Mouse (Mus musculus): ENCODE data around the gene Nkap. TPM values are rescaled to one million over a fixed set of nuclear protein-coding genes. Genes with fewer than 3 reads are reported as not detected.
"Not testable (repeated sequence)": the region's sequence is repeated elsewhere in the genome, so short reads cannot be mapped to it uniquely, and the experiment has no call there.

Gene Nkap
- polyA plus RNA-seq, 1 experiment from 2014 or later: 16.5 TPM

DNA sequence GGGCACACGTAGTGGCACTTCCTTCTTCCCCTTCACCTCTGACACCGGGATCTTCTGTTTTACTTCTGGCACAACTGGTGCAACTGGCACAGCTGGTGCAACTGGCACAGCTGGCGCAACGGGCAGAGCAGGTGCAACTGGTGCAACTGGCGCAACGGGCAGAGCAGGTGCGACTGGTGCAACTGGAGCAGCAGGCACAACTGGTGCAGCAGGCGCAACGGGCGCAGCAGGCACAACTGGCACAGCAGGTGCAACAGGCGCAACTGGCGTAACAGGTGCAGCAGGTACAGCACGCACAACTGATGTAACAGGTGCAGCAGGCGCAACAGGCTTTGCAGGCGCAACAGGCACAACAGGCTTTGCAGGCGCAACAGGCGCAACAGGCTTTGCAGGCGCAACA, 36.5 kb downstream of the Nkap start:
- Histone ChIP-seq H3K27me3 (no peaks in the 10 kb centered on the region), H3K27ac (replicated peaks) (no peak overlapping the region), H3K4me1 (no peaks in the 10 kb centered on the region), H3K4me3 (replicated peaks) (no peak overlapping the region), H3K36me3 (no peaks in the 10 kb centered on the region), H3K9ac (no peak overlapping the region), H3K4me2 (replicated peaks) (no peak overlapping the region), H3K9me3 (replicated peaks) (no peaks in the 10 kb centered on the region)
- ATAC-seq (ENCODE audit: insufficient number of reproducible peaks, low FRiP score, low TSS enrichment, low read depth): no peak
- 78% methylated on average over 18 of the region's 18 CpGs for WGBS

DNA sequence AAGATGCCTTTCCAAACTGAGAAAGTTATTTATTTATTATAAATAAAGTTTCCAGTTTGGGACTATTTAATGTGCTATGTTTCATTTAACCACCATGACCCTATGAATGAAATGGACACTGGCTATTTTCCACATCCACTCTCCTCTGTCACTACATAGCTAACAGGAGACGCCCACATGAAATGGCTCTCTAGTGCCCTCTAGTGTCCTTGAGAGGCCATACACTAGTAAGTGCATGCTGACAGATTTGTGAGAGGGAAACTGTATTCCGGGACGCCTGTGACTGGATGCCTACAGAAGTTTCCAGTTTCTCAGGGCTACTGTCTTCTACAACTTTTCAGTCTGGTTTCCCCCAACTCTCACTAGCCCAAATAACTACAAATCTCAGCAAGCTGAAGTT, 40.5 kb downstream of the Nkap start:
- H3K4me2 ChIP-seq (replicated peaks): no peak overlapping the region
- no peak for ATAC-seq (ENCODE audit: insufficient number of reproducible peaks, low FRiP score, low TSS enrichment, low read depth)
- 20% methylated on average over 3 of the region's 3 CpGs for WGBS
- H3K36me3 ChIP-seq: no peaks in the 10 kb centered on the region
- no peaks in the 10 kb centered on the region for H3K4me1 ChIP-seq
- H3K4me3 ChIP-seq (replicated peaks): no peak overlapping the region
- H3K9ac ChIP-seq: no peak overlapping the region
- H3K27me3 ChIP-seq: no peaks in the 10 kb centered on the region
- no peak overlapping the region for H3K27ac ChIP-seq (replicated peaks)
- no peaks in the 10 kb centered on the region for H3K9me3 ChIP-seq (replicated peaks)

DNA sequence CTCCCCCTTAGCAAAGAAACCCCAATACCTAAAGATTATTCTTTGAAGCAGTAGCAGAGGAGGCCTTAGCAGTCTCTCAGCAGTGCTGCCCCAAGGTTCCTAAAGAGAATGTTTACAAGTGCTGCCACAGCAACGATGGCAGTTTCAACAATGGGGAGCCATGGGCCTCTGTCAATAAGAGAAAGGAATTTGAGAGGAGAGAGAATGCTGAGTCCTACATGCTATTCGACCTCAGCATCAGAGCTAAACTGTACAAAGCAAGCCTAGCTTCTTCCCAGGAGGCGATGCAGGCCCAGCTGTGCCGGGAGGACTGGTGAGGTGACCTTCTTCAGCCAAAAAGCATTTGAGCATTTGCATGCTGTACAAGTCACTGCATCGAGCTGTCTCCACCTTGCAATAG, 42.1 kb downstream of the Nkap start, which contains the start of gene Akap14:
Akap14 (minus strand) TSS at position 101 of the 400 bp plus-strand sequence.
- Histone ChIP-seq H3K27me3 (no peaks in the 10 kb centered on the region), H3K9me3 (replicated peaks) (no peaks in the 10 kb centered on the region), H3K4me3 (replicated peaks) (no peak within 1 kb of the TSS), H3K4me1 (no peaks in the 10 kb centered on the region), H3K9ac (no peak within 1 kb of the TSS), H3K27ac (replicated peaks) (no peak within 1 kb of the TSS), H3K36me3 (no peaks in the 10 kb centered on the region), H3K4me2 (replicated peaks) (no peak within 1 kb of the TSS)
- 41% methylated on average over 5 of the region's 5 CpGs for WGBS
- ATAC-seq (ENCODE audit: insufficient number of reproducible peaks, low FRiP score, low TSS enrichment, low read depth): no peak

DNA sequence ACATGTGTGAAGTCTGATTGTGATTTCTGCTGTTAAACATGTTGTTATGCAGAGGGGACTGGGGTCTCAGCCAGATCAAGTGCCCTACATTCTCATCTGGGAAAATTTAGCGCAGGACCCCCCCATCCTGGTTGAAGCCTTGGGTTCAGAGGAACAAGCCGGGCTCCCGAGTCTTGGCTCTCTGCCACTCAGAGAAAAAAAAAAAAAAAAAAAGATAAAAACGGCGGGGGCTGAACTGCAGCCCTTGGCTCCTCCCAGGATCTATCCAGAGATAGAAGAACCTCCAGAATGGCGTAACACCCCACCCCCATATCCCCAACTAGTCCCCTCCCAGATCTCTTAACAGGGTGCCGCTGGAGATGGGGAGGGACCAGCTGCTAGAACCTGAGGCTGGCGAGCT, 57.8 kb downstream of the Nkap start:
- H3K9me3 ChIP-seq (replicated peaks); H3K4me1 ChIP-seq; H3K36me3 ChIP-seq; H3K4me3 ChIP-seq (replicated peaks); H3K27ac ChIP-seq (replicated peaks); H3K27me3 ChIP-seq; H3K9ac ChIP-seq; H3K4me2 ChIP-seq (replicated peaks); ATAC-seq (ENCODE audit: insufficient number of reproducible peaks, low FRiP score, low TSS enrichment, low read depth): not testable (repeated sequence)
- WGBS: 61% methylated on average over 8 of the region's 8 CpGs

DNA sequence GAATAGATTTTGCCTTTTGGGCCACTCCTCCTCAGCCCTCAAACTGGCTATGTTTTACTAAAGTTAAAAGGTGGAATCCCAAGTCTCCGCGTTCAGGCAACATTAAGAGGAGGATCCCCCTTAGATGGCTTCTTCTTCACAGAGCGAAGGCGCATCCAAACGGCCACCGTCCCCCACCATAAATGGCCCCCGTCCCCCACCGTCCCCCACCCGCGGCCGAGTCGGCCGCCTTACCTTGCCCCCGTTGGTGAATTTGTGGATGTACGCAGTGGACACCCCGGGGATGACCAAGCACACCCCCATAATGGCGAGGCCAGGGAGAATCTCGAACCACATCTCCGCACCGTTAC, 64.1 kb downstream of the Nkap start:
- ATAC-seq (ENCODE audit: insufficient number of reproducible peaks, low FRiP score, low TSS enrichment, low read depth): no peak
- no peak overlapping the region for H3K27ac ChIP-seq (replicated peaks)

DNA sequence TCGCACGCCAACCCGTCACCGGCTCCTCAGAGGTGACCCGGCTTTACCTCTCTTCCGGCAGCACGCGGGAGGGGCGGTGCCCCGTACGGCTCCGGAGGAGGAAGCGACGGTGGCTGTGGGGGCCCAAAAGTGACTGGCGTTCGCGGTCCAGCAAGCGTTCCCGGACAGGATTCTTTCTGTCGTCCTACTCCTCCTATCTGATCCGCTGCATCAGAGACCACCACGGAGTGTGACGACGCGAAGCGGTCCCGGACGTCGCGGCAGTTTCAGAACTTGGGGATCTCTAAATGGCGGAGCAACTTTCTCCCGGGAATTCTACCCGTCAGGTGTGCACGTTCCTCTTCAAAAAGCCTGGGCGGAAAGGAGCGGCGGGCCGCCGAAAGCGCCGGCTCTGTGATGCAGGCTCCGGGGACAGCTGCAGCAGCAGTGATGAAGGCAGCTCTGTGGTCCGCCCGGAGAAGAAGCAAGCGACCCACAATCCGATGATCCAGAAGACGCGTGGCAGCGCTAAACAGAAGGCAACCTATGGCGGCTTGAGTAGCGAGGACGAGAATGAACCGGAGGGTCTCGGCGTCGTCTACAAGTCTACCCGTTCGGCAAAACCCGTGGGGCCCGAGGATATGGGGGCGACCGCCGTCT, 64.6 kb downstream of the Nkap start, which contains the start of the genes Ndufa1 and Rnf113a1:
Ndufa1 (minus strand) TSS at position 59 of the 639 bp plus-strand sequence.
Rnf113a1 (plus strand) TSS at position 141 of the 639 bp plus-strand sequence.
- WGBS: 19% methylated on average over 63 of the region's 63 CpGs
- H3K36me3 ChIP-seq: no peaks in the 10 kb centered on the region
- no peaks in the 10 kb centered on the region for H3K9me3 ChIP-seq (replicated peaks)
- H3K4me3 ChIP-seq (replicated peaks): peak within 1 kb of the TSS; percentile 53
- ATAC-seq (ENCODE audit: insufficient number of reproducible peaks, low FRiP score, low TSS enrichment, low read depth): peak; percentile 79
- H3K4me1 ChIP-seq: no peaks in the 10 kb centered on the region
- peak within 1 kb of the TSS; percentile 44 for H3K9ac ChIP-seq
- peak within 1 kb of the TSS; percentile 52 for H3K4me2 ChIP-seq (replicated peaks)
- H3K27me3 ChIP-seq: no peaks in the 10 kb centered on the region
- peak within 1 kb of the TSS; percentile 68 for H3K27ac ChIP-seq (replicated peaks)

More for the DNA sequence above, 64.1 kb downstream of the Nkap start:
- 0 out of 2 replicates have a peak overlapping the region, but pooled peaks have one; percentile 15 for H3K9ac ChIP-seq
- no peaks in the 10 kb centered on the region for H3K9me3 ChIP-seq (replicated peaks)
- WGBS: 16% methylated on average over 20 of the region's 20 CpGs
- H3K4me1 ChIP-seq: no peaks in the 10 kb centered on the region
- no peaks in the 10 kb centered on the region for H3K27me3 ChIP-seq
- peak overlapping the region; percentile 53 for H3K4me3 ChIP-seq (replicated peaks)
- no peaks in the 10 kb centered on the region for H3K36me3 ChIP-seq
- peak overlapping the region; percentile 52 for H3K4me2 ChIP-seq (replicated peaks)

DNA sequence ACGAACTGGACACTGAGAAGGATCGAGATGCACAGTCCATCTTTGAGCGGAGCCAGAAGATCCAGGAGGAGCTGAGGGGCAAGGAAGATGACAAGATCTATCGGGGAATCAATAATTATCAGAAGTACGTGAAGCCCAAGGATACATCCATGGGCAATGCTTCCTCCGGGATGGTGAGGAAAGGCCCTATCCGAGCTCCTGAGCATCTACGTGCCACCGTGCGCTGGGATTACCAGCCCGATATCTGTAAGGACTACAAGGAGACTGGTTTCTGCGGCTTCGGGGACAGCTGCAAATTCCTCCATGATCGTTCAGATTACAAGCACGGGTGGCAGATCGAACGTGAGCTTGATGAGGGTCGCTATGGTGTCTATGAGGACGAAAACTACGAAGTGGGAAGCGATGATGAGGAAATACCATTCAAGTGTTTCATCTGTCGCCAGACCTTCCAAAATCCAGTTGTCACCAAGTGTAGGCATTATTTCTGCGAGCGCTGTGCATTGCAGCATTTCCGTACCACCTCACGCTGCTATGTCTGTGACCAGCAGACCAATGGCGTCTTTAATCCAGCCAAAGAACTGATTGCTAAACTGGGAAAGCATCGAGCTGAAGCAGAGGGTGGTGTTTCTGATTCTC, 65.3 kb downstream of the Nkap start:
- peak overlapping the region; percentile 53 for H3K4me3 ChIP-seq (replicated peaks)
- WGBS: 30% methylated on average over 28 of the region's 28 CpGs
- H3K36me3 ChIP-seq: no peaks in the 10 kb centered on the region
- no peak for ATAC-seq (ENCODE audit: insufficient number of reproducible peaks, low FRiP score, low TSS enrichment, low read depth)
- H3K27ac ChIP-seq (replicated peaks): peak overlapping the region; percentile 68; the same call in 1 of the 2 replicates
- peak overlapping the region; percentile 44 for H3K9ac ChIP-seq
- H3K4me1 ChIP-seq: no peaks in the 10 kb centered on the region
- H3K4me2 ChIP-seq (replicated peaks): peak overlapping the region; percentile 52
- no peaks in the 10 kb centered on the region for H3K9me3 ChIP-seq (replicated peaks)
- H3K27me3 ChIP-seq: no peaks in the 10 kb centered on the region

DNA sequence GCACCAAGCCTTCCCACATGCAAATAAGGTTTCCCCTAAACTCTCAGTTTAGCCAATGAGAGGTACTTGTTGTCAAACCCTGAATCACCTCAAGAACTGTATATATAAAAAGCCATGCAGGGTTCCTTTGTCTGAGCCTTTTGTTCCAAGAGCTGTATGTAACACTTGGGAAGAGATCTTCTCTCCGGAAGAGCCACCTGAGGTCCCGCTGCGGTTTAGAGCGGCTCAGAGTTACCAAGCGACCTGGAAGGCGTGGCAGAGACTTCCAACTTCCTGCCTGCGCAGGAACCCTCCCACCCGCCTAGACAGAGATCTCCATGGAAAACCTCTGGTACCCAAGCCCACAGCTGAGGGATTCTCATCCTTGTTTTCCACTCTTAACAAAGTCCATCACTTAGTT, 72.1 kb downstream of the Nkap start:
- no peaks in the 10 kb centered on the region for H3K36me3 ChIP-seq
- H3K9me3 ChIP-seq (replicated peaks): no peaks in the 10 kb centered on the region
- H3K9ac ChIP-seq: no peak overlapping the region
- H3K27me3 ChIP-seq: no peaks in the 10 kb centered on the region
- no peak overlapping the region for H3K4me3 ChIP-seq (replicated peaks)
- no peaks in the 10 kb centered on the region for H3K4me1 ChIP-seq
- WGBS: 55% methylated on average over 8 of the region's 8 CpGs
- ATAC-seq (ENCODE audit: insufficient number of reproducible peaks, low FRiP score, low TSS enrichment, low read depth): no peak
- H3K27ac ChIP-seq (replicated peaks): no peak overlapping the region
- no peak overlapping the region for H3K4me2 ChIP-seq (replicated peaks)

Other genes starting within 250 kb of the Nkap start
- 1.3 and 2.1 TPM in 2 replicates for gene Nkrf, start 223.9 kb upstream of the Nkap start, polyA plus RNA-seq (2015; fragmentation: Nextera tagmentation; extraction: Ambion mirVana)
- gene Sept6, start 135.0 kb upstream of the Nkap start, polyA plus RNA-seq (2015; fragmentation: Nextera tagmentation; extraction: Ambion mirVana): 24.0 and 24.4 TPM in 2 replicates
- not detected in 2 replicates for gene Sowahd, start 78.0 kb upstream of the Nkap start, polyA plus RNA-seq (2015; fragmentation: Nextera tagmentation; extraction: Ambion mirVana)
- gene Rpl39, start 41.4 kb upstream of the Nkap start, polyA plus RNA-seq (2015; fragmentation: Nextera tagmentation; extraction: Ambion mirVana): 534 and 566 TPM in 2 replicates
- gene Upf3b, start 16.5 kb upstream of the Nkap start, polyA plus RNA-seq (2015; fragmentation: Nextera tagmentation; extraction: Ambion mirVana): 16.6 and 17.6 TPM in 2 replicates
- 1.2 and 1.4 TPM in 2 replicates for gene Akap14, start 42.0 kb downstream of the Nkap start, polyA plus RNA-seq (2015; fragmentation: Nextera tagmentation; extraction: Ambion mirVana)
- 448 and 463 TPM in 2 replicates for gene Ndufa1, start 64.4 kb downstream of the Nkap start, polyA plus RNA-seq (2015; fragmentation: Nextera tagmentation; extraction: Ambion mirVana)
- gene Rnf113a1, start 64.5 kb downstream of the Nkap start, polyA plus RNA-seq (2015; fragmentation: Nextera tagmentation; extraction: Ambion mirVana): 12.6 and 13.4 TPM in 2 replicates
- not detected in 2 replicates for gene Gm9, start 84.2 kb downstream of the Nkap start, polyA plus RNA-seq (2015; fragmentation: Nextera tagmentation; extraction: Ambion mirVana)
- gene Rhox1, start 95.5 kb downstream of the Nkap start, polyA plus RNA-seq (2015; fragmentation: Nextera tagmentation; extraction: Ambion mirVana): not detected in 2 replicates
- not detected in 2 replicates for gene Rhox2a, start 118.2 kb downstream of the Nkap start, polyA plus RNA-seq (2015; fragmentation: Nextera tagmentation; extraction: Ambion mirVana)
- gene Rhox3a, start 123.1 kb downstream of the Nkap start, polyA plus RNA-seq (2015; fragmentation: Nextera tagmentation; extraction: Ambion mirVana): 0.33 TPM in 1 of 2 replicates, not detected in the other
- gene Rhox4a, start 138.5 kb downstream of the Nkap start, polyA plus RNA-seq (2015; fragmentation: Nextera tagmentation; extraction: Ambion mirVana): not detected in 2 replicates